In genomic region chr4:116749750-116750149, GRCm38 (mm10) we compare ENCODE assay signal across 30 mouse cellular contexts. TPM values are rescaled to one million over a fixed set of nuclear protein-coding genes. Genes with fewer than 3 reads are reported as not detected.
DNase-seq lines count a peak whose midpoint lies in the region; TF ChIP-seq lines count a peak whose summit lies in the region.
"Had no signal": no experiment of that assay in that cellular context is flagged by ENCODE, and none has a peak within 500 bp of the region (broad histone marks: within the 10 kb centered on the region; RNA-seq: fewer than 3 reads in every experiment).

No protein-coding gene starts in this region.

- TF ChIP-seq EP300 in CH12.LX (IDR thresholded peaks at IDR 0.05; ENCODE audit: low read length) = no peak

- TF ChIP-seq POLR2A in CH12.LX (IDR thresholded peaks at IDR 0.05; ENCODE audit: low read depth, low read length) (no peak), myocyte (IDR thresholded peaks at IDR 0.05; ENCODE audit: insufficient read length, low read depth) (no peak)
- no peak for TF ChIP-seq POLR2A in kidney, adult 2 months (IDR thresholded peaks at IDR 0.05; ENCODE audit: low read depth, low read length)

- no peaks in the 10 kb centered on the region for H3K79me2 ChIP-seq in CH12.LX (replicated peaks; ENCODE audit: control insufficient read depth, extremely low read depth, insufficient read depth, poor library complexity, severe bottlenecking)
- H3K79me2 ChIP-seq in myocyte (ENCODE audit: control insufficient read depth, insufficient read depth) = no peaks in the 10 kb centered on the region

- in situ Hi-C loops in CH12.LX (cut with MboI; ENCODE audit: low pct_ligation_motif_present, low pct_unique_long_range_greater_than_20kb, low sequenced_read_pairs) = no loop called here

- dilution Hi-C loops in CH12.LX (cut with MboI; ENCODE audit: extremely low pct_ligation_motif_present, extremely low pct_unique_long_range_greater_than_20kb, low sequenced_read_pairs) = no loop called here

- WGBS in kidney, adult 2 months = 61% methylated on average over 2 of the region's 2 CpGs

- H3K9ac ChIP-seq in CH12.LX (ENCODE audit: insufficient read depth, low read depth) = no peak overlapping the region
- H3K9ac ChIP-seq: forebrain, embryonic 12.5 days; forebrain, postnatal 0 days; hindbrain, embryonic 15.5 days; liver, embryonic 14.5 days; neural tube, embryonic 15.5 days had no signal

- no peak overlapping the region for H3ac ChIP-seq in myocyte (ENCODE audit: control insufficient read depth, insufficient read length)

- H3K4me2 ChIP-seq in CH12.LX (ENCODE audit: insufficient read depth, low read depth, poor library complexity, severe bottlenecking) (no peak overlapping the region), myocyte (ENCODE audit: low read depth) (peak overlapping the region; percentile 42)
- H3K4me2 ChIP-seq: forebrain, embryonic 12.5 days; hindbrain, embryonic 15.5 days; neural tube, embryonic 15.5 days had no signal

- no peak overlapping the region for H3K27ac ChIP-seq in CH12.LX (ENCODE audit: insufficient read depth, low read depth)
- H3K27ac ChIP-seq in kidney, adult 2 months (ENCODE audit: insufficient read depth, low read depth, low read length) = no peak overlapping the region
- H3K27ac ChIP-seq: forebrain, embryonic 12.5 days; hindbrain, embryonic 10.5 days; hindbrain, embryonic 15.5 days; liver, embryonic 14.5 days; macrophage; neural tube, embryonic 15.5 days had no signal

- TF ChIP-seq RAD21 in CH12.LX (IDR thresholded peaks at IDR 0.05; ENCODE audit: low read depth, low read length) = no peak

- DNase-seq in adrenal gland, postnatal 36 days = peak; percentile 8 to 16
- DNase-seq in adrenal gland, postnatal 25 days = no peak
- peak; percentile 57 for DNase-seq in 3T3-L1 (ENCODE audit: low read depth, low spot score)
- DNase-seq in CH12.LX (ENCODE audit: extremely low read depth) = no peak
- DNase-seq in kidney, adult 2 months = no peak
- no peak for DNase-seq in urinary bladder, postnatal 36 days (ENCODE audit: low spot score in 2 of 2)
- DNase-seq: B cell, adult 2 months; cerebellum, adult 2 months; cerebellum, postnatal 14 days; forebrain, postnatal 0 days; gastrocnemius, postnatal 14 days; heart, postnatal 14 days; kidney, adult 8-10 months; kidney, postnatal 14 days; left cerebral cortex, postnatal 4 days; lung, adult 2 months; lung, postnatal 10 days; midbrain, embryonic 14.5 days; retina, postnatal 1 day; thymus, adult 2 months; thymus, postnatal 36 days had no signal

- H3K36me3 ChIP-seq in CH12.LX (replicated peaks in 1 of 2; ENCODE audit: control insufficient read depth in 1 of 2, insufficient read depth in 1 of 2, low read length in 1 of 2) = peaks cover 0 to 3% of the 10 kb centered on the region in 2 experiments
- H3K36me3 ChIP-seq in myocyte (ENCODE audit: control insufficient read depth, insufficient read depth) = no peaks in the 10 kb centered on the region
- no peaks in the 10 kb centered on the region; the same call in 1 of the 2 replicates for H3K36me3 ChIP-seq in kidney, adult 2 months (ENCODE audit: control insufficient read depth, insufficient read depth, low read length)
- H3K36me3 ChIP-seq: forebrain, embryonic 12.5 days; G1E; hindbrain, embryonic 10.5 days; hindbrain, embryonic 15.5 days; neural tube, embryonic 15.5 days had no signal

- H3K4me3 ChIP-seq in CH12.LX (replicated peaks in 1 of 3; ENCODE audit: low read depth in 2 of 3, low read length in 2 of 3, poor library complexity in 1 of 3) = no peak overlapping the region
- no peak overlapping the region for H3K4me3 ChIP-seq in myocyte
- H3K4me3 ChIP-seq in kidney, adult 2 months (ENCODE audit: insufficient read depth, low read depth, low read length) = no peak overlapping the region
- H3K4me3 ChIP-seq: forebrain, embryonic 12.5 days; hindbrain, embryonic 10.5 days; hindbrain, embryonic 15.5 days; neural tube, embryonic 15.5 days had no signal

- no peaks in the 10 kb centered on the region for H3K4me1 ChIP-seq in CH12.LX (ENCODE audit: control insufficient read depth in 1 of 2, insufficient read depth in 2 of 2)
- no peaks in the 10 kb centered on the region for H3K4me1 ChIP-seq in kidney, adult 2 months (ENCODE audit: control insufficient read depth, insufficient read depth, low read length)
- H3K4me1 ChIP-seq: forebrain, embryonic 12.5 days; hindbrain, embryonic 10.5 days; hindbrain, embryonic 15.5 days; neural tube, embryonic 15.5 days had no signal

- no peak for TF ChIP-seq CTCF in CH12.LX (conservative IDR thresholded peaks at IDR 0.05 in 1 of 2, IDR thresholded peaks at IDR 0.05 in 1 of 2; ENCODE audit: low read depth in 2 of 2, low read length in 2 of 2)
- no peak for TF ChIP-seq CTCF in kidney, adult 2 months (conservative IDR thresholded peaks at IDR 0.05; ENCODE audit: insufficient read depth, insufficient read length, low read depth, low read length)

- H3K27me3 ChIP-seq in CH12.LX (replicated peaks) (no peaks in the 10 kb centered on the region), myocyte (ENCODE audit: control insufficient read depth, insufficient read depth, insufficient read length) (no peaks in the 10 kb centered on the region)
- no peaks in the 10 kb centered on the region for H3K27me3 ChIP-seq in kidney, adult 2 months (replicated peaks; ENCODE audit: control insufficient read depth, insufficient read depth, low read length)
- H3K27me3 ChIP-seq: forebrain, embryonic 12.5 days; hindbrain, embryonic 15.5 days; neural tube, embryonic 15.5 days; Patski had no signal

- H3K9me3 ChIP-seq in CH12.LX (replicated peaks; ENCODE audit: low read length) = no peaks in the 10 kb centered on the region
- H3K9me3 ChIP-seq: forebrain, embryonic 12.5 days; G1E; hindbrain, embryonic 10.5 days; hindbrain, embryonic 15.5 days; neural tube, embryonic 15.5 days had no signal

TF ChIP-seq in CH12.LX, 34 proteins besides CTCF, POLR2A, EP300 and RAD21:
- TF ChIP-seq BHLHE40 (IDR thresholded peaks at IDR 0.05; ENCODE audit: low read depth, low read length) = peak; percentile 17; the same call in 1 of the 2 replicates
- TF ChIP-seq KAT2A (IDR thresholded peaks at IDR 0.05; ENCODE audit: insufficient replicate concordance, low read length) = no peak

TF ChIP-seq in myocyte, 11 proteins besides CTCF, POLR2A, EP300 and RAD21:
- TF ChIP-seq MYOG (IDR thresholded peaks at IDR 0.05; ENCODE audit: control insufficient read depth in 1 of 3, insufficient read depth in 1 of 3, insufficient read length in 2 of 3, low read depth in 2 of 3) = no peak
- TF ChIP-seq USF1 (IDR thresholded peaks at IDR 0.05; ENCODE audit: low read depth) = peak; percentile 2
- no peak for TF ChIP-seq CEBPB (IDR thresholded peaks at IDR 0.05; ENCODE audit: insufficient read depth, poor library complexity, severe bottlenecking)
- no peak for TF ChIP-seq E2F4 (IDR thresholded peaks at IDR 0.05; ENCODE audit: insufficient read depth)
- no peak for TF ChIP-seq SRF (IDR thresholded peaks at IDR 0.05; ENCODE audit: control insufficient read depth, insufficient read length, low read depth)
- TF ChIP-seq TCF3 (IDR thresholded peaks at IDR 0.05; ENCODE audit: insufficient read length, low read depth) = no peak
- no peak for TF ChIP-seq POLR2AphosphoS2 (IDR thresholded peaks at IDR 0.05; ENCODE audit: insufficient read length, low read depth)

RNA-seq across cellular contexts. Expression of gene Tesk2, which starts 29.0 kb away (rescaled TPM):
- total RNA-seq in adrenal gland, postnatal 36 days (2021) = 1 to 10 TPM; 2.9 to 5.9 TPM
- total RNA-seq in adrenal gland, postnatal 25 days (2021) = 4.8 and 9.0 TPM in 2 replicates
- 5.6 and 7.0 TPM in 2 replicates for total RNA-seq in CH12.LX (2012; rRNA removed)
- 5.4 and 5.8 TPM in 2 replicates for total RNA-seq in CH12.LX (2014; rRNA removed)
- 3.5 and 4.8 TPM in 2 replicates for polyA plus RNA-seq in CH12.LX (2012; ENCODE audit: insufficient read length, low read depth)
- polyA plus RNA-seq in myocyte (2012; fragmentation: generic; extraction: Trizol) = 3.8 TPM
- polyA plus RNA-seq in kidney, adult 2 months (2012; rRNA removed) = 10.7 and 11.7 TPM in 2 replicates

RNA-seq across cellular contexts. Expression of gene Ccdc163, which starts 41.4 kb away (rescaled TPM):
- total RNA-seq in adrenal gland, postnatal 36 days (2021) = 10 to 100 TPM; 16.2 to 19.2 TPM
- total RNA-seq in adrenal gland, postnatal 25 days (2021) = 21.1 and 31.9 TPM in 2 replicates
- 15.3 and 19.9 TPM in 2 replicates for total RNA-seq in CH12.LX (2012; rRNA removed)
- total RNA-seq in CH12.LX (2014; rRNA removed) = 18.1 and 20.2 TPM in 2 replicates
- polyA plus RNA-seq in CH12.LX (2012; ENCODE audit: insufficient read length, low read depth) = 27.6 and 27.9 TPM in 2 replicates
- 18.9 TPM for polyA plus RNA-seq in myocyte (2012; fragmentation: generic; extraction: Trizol)
- 29.2 and 34.5 TPM in 2 replicates for polyA plus RNA-seq in kidney, adult 2 months (2012; rRNA removed)

RNA-seq across cellular contexts. Expression of gene Mmachc, which starts 41.5 kb away (rescaled TPM):
- total RNA-seq in adrenal gland, postnatal 36 days (2021) = 10 to 100 TPM; 32.9 to 33.5 TPM
- total RNA-seq in adrenal gland, postnatal 25 days (2021) = 29.4 and 32.0 TPM in 2 replicates
- 10.0 and 10.5 TPM in 2 replicates for total RNA-seq in CH12.LX (2012; rRNA removed)
- 28.2 and 32.1 TPM in 2 replicates for total RNA-seq in CH12.LX (2014; rRNA removed)
- 15.4 and 15.5 TPM in 2 replicates for polyA plus RNA-seq in CH12.LX (2012; ENCODE audit: insufficient read length, low read depth)
- polyA plus RNA-seq in myocyte (2012; fragmentation: generic; extraction: Trizol) = 17.2 TPM
- 28.8 and 30.3 TPM in 2 replicates for polyA plus RNA-seq in kidney, adult 2 months (2012; rRNA removed)

RNA-seq across cellular contexts. Expression of gene Toe1, which starts 57.7 kb away (rescaled TPM):
- total RNA-seq in adrenal gland, postnatal 36 days (2021) = 10 to 100 TPM; 16.9 to 20.8 TPM
- total RNA-seq in adrenal gland, postnatal 25 days (2021) = 18.1 and 25.1 TPM in 2 replicates
- 31.3 and 39.0 TPM in 2 replicates for total RNA-seq in CH12.LX (2012; rRNA removed)
- total RNA-seq in CH12.LX (2014; rRNA removed) = 45.2 and 47.8 TPM in 2 replicates
- 37.0 and 40.3 TPM in 2 replicates for polyA plus RNA-seq in CH12.LX (2012; ENCODE audit: insufficient read length, low read depth)
- 15.4 TPM for polyA plus RNA-seq in myocyte (2012; fragmentation: generic; extraction: Trizol)
- 19.2 and 19.6 TPM in 2 replicates for polyA plus RNA-seq in kidney, adult 2 months (2012; rRNA removed)

RNA-seq across cellular contexts. Expression of gene Mutyh, which starts 57.8 kb away (rescaled TPM):
- 1 to 10 TPM; 2.4 to 3.2 TPM for total RNA-seq in adrenal gland, postnatal 36 days (2021)
- total RNA-seq in adrenal gland, postnatal 25 days (2021) = 3.9 and 9.0 TPM in 2 replicates
- total RNA-seq in CH12.LX (2012; rRNA removed) = 11.2 and 12.1 TPM in 2 replicates
- 12.5 and 15.7 TPM in 2 replicates for total RNA-seq in CH12.LX (2014; rRNA removed)
- polyA plus RNA-seq in CH12.LX (2012; ENCODE audit: insufficient read length, low read depth) = 10.5 and 13.1 TPM in 2 replicates
- polyA plus RNA-seq in myocyte (2012; fragmentation: generic; extraction: Trizol) = 3.4 TPM
- polyA plus RNA-seq in kidney, adult 2 months (2012; rRNA removed) = 2.7 and 2.9 TPM in 2 replicates

Comparison
In these comparisons a context has a peak if more than half of its experiments do, and no peak if none do; other contexts are left out.
1. DNase-seq: peak in adrenal gland, postnatal 36 days (2 of 2) and 3T3-L1 (single experiment); none in adrenal gland, postnatal 25 days (single experiment), CH12.LX (single experiment), kidney, adult 2 months (single experiment) and urinary bladder, postnatal 36 days (0 of 2).